Mouse (Mus musculus) ES-E14 (cell line): ENCODE data around the gene Polr1c. TPM values are rescaled to one million over a fixed set of nuclear protein-coding genes. Genes with fewer than 3 reads are reported as not detected.

Experiments
- DNase-seq: peaks from one replicate; pipeline ENCODE4 v3.0.0-alpha.2; 2013; ENCODE audit warnings: low read depth, low spot score
- H3K27ac ChIP-seq: 2 replicates; pipeline ENCODE4 v1.5.1; 2012; ENCODE audit warnings: low read depth, mild to moderate bottlenecking, low read length, moderate library complexity, mixed read lengths; ENCODE audit not compliant: poor library complexity, insufficient read depth, severe bottlenecking
- H3K36me3 ChIP-seq: 2 replicates; pipeline ENCODE4 v1.6.1; 2012; ENCODE audit warnings: mild to moderate bottlenecking, low read length, moderate library complexity, mixed read lengths; ENCODE audit not compliant: control insufficient read depth, poor library complexity, insufficient read depth, severe bottlenecking
- H3K4me1 ChIP-seq, 2 experiments: fragments of 150-350 bp in 1 of 2; sonication (generic) in 1 of 2; 2 replicates each; pipeline ENCODE4 v1.6.1; 2012; ENCODE audit warnings: low read length in 2 of 2, mild to moderate bottlenecking in 1 of 2, mixed read lengths in 1 of 2; ENCODE audit not compliant: control insufficient read depth in 2 of 2, insufficient read depth in 2 of 2, poor library complexity in 1 of 2
- H3K4me3 ChIP-seq, 2 experiments: fragments of 150-350 bp in 1 of 2; sonication (generic) in 1 of 2; 2 replicates each; pipeline ENCODE4 v1.5.1; 2012; ENCODE audit warnings: low read length in 2 of 2, low read depth in 1 of 2, mild to moderate bottlenecking in 1 of 2, mixed read lengths in 1 of 2; ENCODE audit not compliant: insufficient read depth in 1 of 2, poor library complexity in 1 of 2, severe bottlenecking in 1 of 2
- H3K9ac ChIP-seq: 2 replicates; pipeline ENCODE4 v1.6.1; 2012; ENCODE audit warnings: low read depth, mild to moderate bottlenecking, low read length, mixed read lengths; ENCODE audit not compliant: poor library complexity, insufficient read depth, severe bottlenecking
- H3K9me3 ChIP-seq: fragments of 150-350 bp; sonication (generic); 2 replicates; pipeline ENCODE4 v1.6.1; 2012; ENCODE audit warnings: low read depth, mild to moderate bottlenecking, low read length; ENCODE audit not compliant: control insufficient read depth, insufficient read depth
- CHD2 ChIP-seq: IDR thresholded peaks from 2 replicates; pipeline ENCODE4 v1.6.1; 2014; ENCODE audit warnings: mild to moderate bottlenecking, low read depth, low read length, inconsistent platforms
- HCFC1 ChIP-seq: IDR thresholded peaks from 2 replicates; pipeline ENCODE4 v1.6.1; 2012; ENCODE audit warnings: low read length, inconsistent platforms, borderline replicate concordance; ENCODE audit not compliant: insufficient read depth
- MAFK ChIP-seq: IDR thresholded peaks from 2 replicates; pipeline ENCODE4 v1.6.1; 2014; ENCODE audit warnings: mild to moderate bottlenecking, low read depth, low read length, inconsistent platforms; ENCODE audit not compliant: insufficient read depth
- ZC3H11A ChIP-seq: IDR thresholded peaks from 2 replicates; pipeline ENCODE4 v1.6.1; 2012; ENCODE audit warnings: low read depth, mild to moderate bottlenecking, inconsistent platforms, low read length, borderline replicate concordance
- ZNF384 ChIP-seq: IDR thresholded peaks from 2 replicates; pipeline ENCODE4 v1.6.1; 2012; ENCODE audit warnings: low read depth, low read length, inconsistent platforms
- in situ Hi-C, 2 experiments: fragments of 600-800 bp; cut with MboI; formaldehyde crosslinking; loops; one replicate each; pipeline ENCODE4 v1.15.1; 2025; ENCODE audit warnings: low sequenced_read_pairs in 2 of 2, inconsistent platforms in 1 of 2; ENCODE audit not compliant: unreplicated experiment in 2 of 2
- total RNA-seq: library from RNA; depleted of rRNA; stranded (reverse); fragments of 300-350 nt; gene quantifications from 2 replicates; pipeline ENCODE4 v1.2.3, GENCODE M21; 2012

Polr1c gene
- total RNA-seq, 1 experiment, result 177 TPM

DNA sequence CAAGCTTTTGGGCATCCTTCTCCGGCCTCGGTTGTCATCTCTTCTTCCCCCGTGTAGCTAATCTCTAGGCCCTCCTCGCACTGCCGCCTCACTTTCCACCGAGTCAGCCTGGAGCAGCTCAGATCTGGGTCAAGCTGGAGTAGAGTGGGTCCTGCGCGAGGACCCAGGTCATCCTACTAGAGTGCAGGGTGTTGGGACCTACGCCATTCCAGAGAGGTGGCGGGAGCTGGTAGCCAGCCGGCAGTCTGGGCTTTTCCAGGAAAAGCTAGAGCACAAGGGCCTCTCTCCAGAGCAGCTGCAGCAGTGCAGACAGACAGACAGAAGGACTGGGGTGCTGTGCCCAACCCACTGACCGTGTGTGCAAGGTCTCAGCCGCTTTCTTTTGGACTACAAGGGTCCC is 5.6 kb downstream of the Polr1c start:
- H3K9ac ChIP-seq, result no peak overlapping the region
- DNase-seq, result no peak
- in situ Hi-C loops, result no loop called here
- no peak overlapping the region for H3K4me3 ChIP-seq
- peaks cover 78% of the 10 kb centered on the region for H3K36me3 ChIP-seq
- H3K9me3 ChIP-seq, result no peaks in the 10 kb centered on the region
- H3K4me1 ChIP-seq, result peaks cover 0 to 8% of the 10 kb centered on the region in 2 experiments; a peak in 1 of 4 replicates
- no peak overlapping the region for H3K27ac ChIP-seq
- TF ChIP-seq ZNF384 (no peak), ZC3H11A (no peak), HCFC1 (no peak), MAFK (no peak), CHD2 (no peak)

- no peak for TF ChIP-seq ZC3H11A
- TF ChIP-seq MAFK, result no peak
- no peak for TF ChIP-seq ZNF384
- TF ChIP-seq HCFC1, result no peak
- TF ChIP-seq CHD2, result no peak
- Histone ChIP-seq H3K9me3 (no peaks in the 10 kb centered on the region), H3K36me3 (peaks cover 83% of the 10 kb centered on the region), H3K27ac (no peak overlapping the region), H3K4me1 (peaks cover 0 to 5% of the 10 kb centered on the region in 2 experiments; a peak in 1 of 4 replicates), H3K9ac (no peak overlapping the region), H3K4me3 (no peak overlapping the region)
- in situ Hi-C loops, result no loop called here
- DNase-seq, result no peak
Measured at GRCm38 (mm10) chr17:46241471-46241870, 6.4 kb downstream of the Polr1c start.

DNA sequence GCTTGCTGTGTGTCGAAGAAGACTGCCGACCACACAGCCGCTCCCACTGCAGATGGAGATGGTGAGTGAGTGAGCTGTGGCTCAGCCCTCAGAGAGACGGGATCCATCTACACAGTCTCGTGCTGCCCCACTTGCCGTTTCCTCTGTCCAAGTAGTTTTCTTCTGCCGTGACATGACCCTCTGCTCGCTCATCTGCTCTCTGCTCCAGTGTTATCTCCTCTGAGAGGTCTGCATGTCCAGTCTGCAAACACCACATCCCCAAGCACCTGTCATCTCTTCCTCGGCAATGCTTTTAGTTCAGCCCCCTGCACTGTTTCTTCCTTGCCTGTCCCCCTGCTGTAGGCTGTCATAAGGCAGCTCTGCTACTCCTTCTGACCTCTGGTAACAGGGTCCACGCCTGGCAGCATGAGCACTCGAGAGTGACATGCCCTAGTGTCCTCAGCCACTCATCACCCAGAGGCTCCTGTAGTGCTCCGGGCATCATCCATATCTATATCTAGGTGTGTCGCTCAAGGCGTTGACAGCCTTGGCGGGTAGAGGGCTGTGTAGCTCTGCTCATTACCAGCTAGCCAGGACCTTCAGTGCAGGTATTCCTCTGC is 8.2 kb downstream of the Polr1c start:
- H3K4me1 ChIP-seq, result peaks cover 0 to 5% of the 10 kb centered on the region in 2 experiments; a peak in 1 of 4 replicates
- no peak overlapping the region for H3K4me3 ChIP-seq
- no peak for DNase-seq
- in situ Hi-C loops, result no loop called here
- no peak overlapping the region for H3K27ac ChIP-seq
- no peaks in the 10 kb centered on the region for H3K9me3 ChIP-seq
- no peak overlapping the region for H3K9ac ChIP-seq
- H3K36me3 ChIP-seq, result peaks cover 82% of the 10 kb centered on the region
- TF ChIP-seq ZNF384 (no peak), ZC3H11A (no peak), MAFK (no peak)

GRCm38 (mm10) chr17:46237480-46237879 is 10.4 kb downstream of the Polr1c start:
- H3K4me3 ChIP-seq, result no peak overlapping the region
- in situ Hi-C loops, result no loop called here
- peaks cover 77% of the 10 kb centered on the region for H3K36me3 ChIP-seq
- H3K9ac ChIP-seq, result no peak overlapping the region
- H3K27ac ChIP-seq, result no peak overlapping the region
- H3K9me3 ChIP-seq, result no peaks in the 10 kb centered on the region
- DNase-seq, result no peak
- no peak for TF ChIP-seq MAFK
- TF ChIP-seq CHD2, result no peak
- TF ChIP-seq HCFC1, result no peak
- TF ChIP-seq ZNF384, result no peak
- H3K4me1 ChIP-seq, result peaks cover 0 to 2% of the 10 kb centered on the region in 2 experiments; a peak in 1 of 4 replicates

- Histone ChIP-seq H3K4me1 (peaks cover 0 to 2% of the 10 kb centered on the region in 2 experiments; a peak in 1 of 4 replicates), H3K36me3 (peaks cover 73% of the 10 kb centered on the region), H3K27ac (no peak overlapping the region), H3K9me3 (no peaks in the 10 kb centered on the region), H3K9ac (no peak overlapping the region), H3K4me3 (no peak overlapping the region)
- no peak for DNase-seq
- in situ Hi-C loops, result no loop called here
- TF ChIP-seq ZNF384 (no peak), HCFC1 (no peak), MAFK (no peak), ZC3H11A (no peak), CHD2 (no peak)
Measured at GRCm38 (mm10) chr17:46237079-46237478, 10.8 kb downstream of the Polr1c start.
